Mouse (Mus musculus): ENCODE measurements around the gene Itpkc.

DNA sequence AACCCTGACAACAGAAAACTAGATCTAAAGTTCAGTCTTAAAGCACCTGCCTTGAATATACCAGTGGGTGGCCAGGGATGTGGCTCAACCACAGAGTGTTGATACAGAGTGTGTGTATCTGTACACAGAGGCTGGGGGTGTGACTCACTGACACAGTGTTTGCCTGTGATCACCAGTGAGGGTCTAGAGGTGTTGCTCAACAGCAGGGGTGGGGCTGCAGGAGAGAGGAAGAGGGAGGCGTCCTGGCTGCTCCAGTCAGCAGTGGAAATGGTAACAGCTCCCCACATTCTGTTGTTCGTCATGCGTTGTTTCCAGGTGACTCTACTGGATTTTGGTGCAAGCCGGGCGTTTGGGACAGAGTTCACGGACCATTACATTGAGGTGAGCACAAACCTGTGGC is 23.5 kb upstream of the Itpkc start:
- no peak for TF ChIP-seq CTCF (IDR thresholded peaks at IDR 0.05; ENCODE audit: low read depth)
- TF ChIP-seq EP300 (IDR thresholded peaks at IDR 0.05; ENCODE audit: low read depth): peak; percentile 80; the same call in 1 of the 2 replicates
